Mouse (Mus musculus) kidney, postnatal 0 days (tissue): Measurements from ENCODE around the gene S100a1. TPM values are rescaled to one million over a fixed set of nuclear protein-coding genes. Genes with fewer than 3 reads are reported as not detected.

Experiments used
- ATAC-seq: fragments of 200-750 bp; cut with Nextera tagmentation; replicated peaks from 2 replicates; pipeline ENCODE4 v1.8.0; 2017; ENCODE audit warnings: low read depth, moderate number of reproducible peaks, moderate TSS enrichment, moderate library complexity; ENCODE audit not compliant: low FRiP score
- DNase-seq: peaks from one replicate; pipeline ENCODE4 v3.0.0-alpha.2; 2016; ENCODE audit warnings: low spot score
- H3K27ac ChIP-seq: fragments of 300-500 bp; sonication (generic); 2 replicates; pipeline ENCODE4 v1.5.1; 2014; ENCODE audit warnings: mild to moderate bottlenecking
- H3K27me3 ChIP-seq: fragments of 300-500 bp; sonication (generic); 2 replicates; pipeline ENCODE4 v1.6.1; 2014; ENCODE audit warnings: low read length, mixed read lengths; ENCODE audit not compliant: insufficient read depth
- H3K36me3 ChIP-seq: fragments of 300-500 bp; sonication (generic); 2 replicates; pipeline ENCODE4 v1.6.1; 2014; ENCODE audit warnings: low read length, mixed read lengths; ENCODE audit not compliant: insufficient read depth
- H3K4me1 ChIP-seq: fragments of 300-500 bp; sonication (generic); replicated peaks from 2 replicates; pipeline ENCODE4 v1.6.1; 2014; ENCODE audit warnings: antibody characterized with exemption, low read length, mixed read lengths; ENCODE audit not compliant: insufficient read depth
- H3K4me2 ChIP-seq: fragments of 300-500 bp; sonication (generic); 2 replicates; pipeline ENCODE4 v1.6.1; 2014; ENCODE audit warnings: mild to moderate bottlenecking, low read length, moderate library complexity, mixed read lengths
- H3K4me3 ChIP-seq: fragments of 300-500 bp; sonication (generic); replicated peaks from 2 replicates; pipeline ENCODE4 v1.5.1; 2014; ENCODE audit warnings: low read depth, low read length
- H3K9ac ChIP-seq: fragments of 300-500 bp; sonication (generic); 2 replicates; pipeline ENCODE4 v1.6.1; 2014; ENCODE audit warnings: low read depth, low read length
- H3K9me3 ChIP-seq: fragments of 300-500 bp; sonication (generic); replicated peaks from 2 replicates; pipeline ENCODE4 v1.6.1; 2016; ENCODE audit warnings: low read length, inconsistent platforms, mixed read lengths
- CTCF ChIP-seq: IDR thresholded peaks from 2 replicates; pipeline ENCODE4 v1.5.1; 2016; ENCODE audit warnings: antibody characterized with exemption, low read depth, mild to moderate bottlenecking, moderate library complexity
- WGBS: fragments of 180-500 bp; shearing (Covaris S2); extraction: QIAGEN DNeasy Blood & Tissue Kit; methylation state at CpG from one replicate; pipeline ENCODE4 v1.1.7; 2014; 5-methylcytosine and 5-hydroxymethylcytosine counted together
- polyA plus RNA-seq: library from polyadenylated mRNA; unstranded; fragments of >200 nt; fragmentation: Nextera tagmentation; extraction: Ambion mirVana; gene quantifications from 2 replicates; pipeline ENCODE4 v1.2.1, GENCODE M21; 2015

Gene S100a1
- polyA plus RNA-seq, 1 experiment from 2014 or later: 353 TPM

- Histone ChIP-seq H3K4me3 (peak within 1 kb of the TSS; percentile 81), H3K4me2 (peak within 1 kb of the TSS; percentile 68), H3K9ac (peak within 1 kb of the TSS; percentile 85), H3K27me3 (no peaks in the 10 kb centered on the region), H3K4me1 (no peaks in the 10 kb centered on the region), H3K27ac (peak within 1 kb of the TSS; percentile 86), H3K36me3 (peaks cover 15% of the 10 kb centered on the region; the same call in 1 of the 2 replicates), H3K9me3 (no peaks in the 10 kb centered on the region)
- DNase-seq: peak; percentile 99
- under 1% methylated on average over 37 of the region's 37 CpGs for WGBS
- TF ChIP-seq CTCF: peak; percentile 95
- ATAC-seq: peak; percentile 98
Measured at GRCm38 (mm10) chr3:90490696-90491256, 23.4 kb downstream of the S100a1 start, which contains the start of gene Snapin. Snapin (minus strand) TSS chr3:90491033.

GRCm38 (mm10) chr3:90488576-90488975, 25.6 kb downstream of the S100a1 start:
- ATAC-seq (no peak), DNase-seq (no peak)
- no peak for TF ChIP-seq CTCF
- H3K27me3 ChIP-seq: no peaks in the 10 kb centered on the region
- H3K4me1 ChIP-seq: no peaks in the 10 kb centered on the region
- H3K4me2 ChIP-seq: no peak overlapping the region
- H3K9ac ChIP-seq: no peak overlapping the region
- WGBS: 85% methylated on average over 6 of the region's 6 CpGs
- H3K9me3 ChIP-seq: no peaks in the 10 kb centered on the region
- H3K27ac ChIP-seq: no peak overlapping the region
- H3K4me3 ChIP-seq: no peak overlapping the region
- H3K36me3 ChIP-seq: peaks cover 34% of the 10 kb centered on the region

GRCm38 (mm10) chr3:90486998-90487397, 27.2 kb downstream of the S100a1 start:
- Histone ChIP-seq H3K4me2 (no peak overlapping the region), H3K4me1 (no peaks in the 10 kb centered on the region), H3K27ac (no peak overlapping the region), H3K4me3 (no peak overlapping the region), H3K36me3 (peaks cover 48% of the 10 kb centered on the region), H3K9ac (no peak overlapping the region), H3K27me3 (no peaks in the 10 kb centered on the region), H3K9me3 (no peaks in the 10 kb centered on the region)
- DNase-seq: no peak
- ATAC-seq: no peak
- WGBS: 40% methylated on average over 5 of the region's 5 CpGs
- no peak for TF ChIP-seq CTCF

GRCm38 (mm10) chr3:90475831-90476611, 38.2 kb downstream of the S100a1 start, which contains the start of gene Ilf2:
Ilf2 (plus strand) TSS chr3:90476126.
- ATAC-seq (peak; percentile 99), DNase-seq (peak; percentile 99)
- WGBS: under 1% methylated on average over 45 of the region's 45 CpGs
- Histone ChIP-seq H3K9ac (peak within 1 kb of the TSS; percentile 84), H3K9me3 (no peaks in the 10 kb centered on the region), H3K36me3 (peaks cover 15% of the 10 kb centered on the region), H3K27ac (peak within 1 kb of the TSS; percentile 93), H3K4me2 (peak within 1 kb of the TSS; percentile 57), H3K4me3 (peak within 1 kb of the TSS; percentile 84), H3K27me3 (no peaks in the 10 kb centered on the region), H3K4me1 (peaks cover 8% of the 10 kb centered on the region; the same call in 1 of the 2 replicates)
- TF ChIP-seq CTCF: peak; percentile 46

GRCm38 (mm10) chr3:90475151-90475830, 38.9 kb downstream of the S100a1 start:
- no peak for TF ChIP-seq CTCF
- 41% methylated on average over 15 of the region's 16 CpGs for WGBS
- no peak overlapping the region for H3K27ac ChIP-seq
- H3K27me3 ChIP-seq: no peaks in the 10 kb centered on the region
- no peak for DNase-seq
- no peak for ATAC-seq
- H3K36me3 ChIP-seq: peaks cover 9% of the 10 kb centered on the region; the same call in 1 of the 2 replicates
- no peaks in the 10 kb centered on the region for H3K9me3 ChIP-seq
- H3K4me1 ChIP-seq: peaks cover 8% of the 10 kb centered on the region; the same call in 1 of the 2 replicates
- no peak overlapping the region for H3K9ac ChIP-seq
- H3K4me3 ChIP-seq: peak overlapping the region; percentile 20
- H3K4me2 ChIP-seq: peak overlapping the region; percentile 41; the same call in 1 of the 2 replicates

GRCm38 (mm10) chr3:90472213-90472612, 42.0 kb downstream of the S100a1 start:
- H3K4me3 ChIP-seq: no peak overlapping the region
- DNase-seq (peak; percentile 63), ATAC-seq (no peak)
- peaks cover 5% of the 10 kb centered on the region; the same call in 1 of the 2 replicates for H3K4me1 ChIP-seq
- H3K36me3 ChIP-seq: no peaks in the 10 kb centered on the region
- H3K27ac ChIP-seq: no peak overlapping the region
- no peak overlapping the region for H3K4me2 ChIP-seq
- WGBS: 20% methylated on average over 3 of the region's 3 CpGs
- no peaks in the 10 kb centered on the region for H3K27me3 ChIP-seq
- peak; percentile 66 for TF ChIP-seq CTCF
- H3K9me3 ChIP-seq: no peaks in the 10 kb centered on the region
- no peak overlapping the region for H3K9ac ChIP-seq
